Mouse (Mus musculus) thymus, adult 2 months (tissue): ENCODE measurements around the gene Sh3pxd2a.

Experiments used
- CTCF ChIP-seq: fragments of 200-500 bp; IDR thresholded peaks from 2 replicates; pipeline ENCODE4 v1.5.1; 2012; ENCODE audit warnings: mild to moderate bottlenecking, control low read depth, low read length, moderate library complexity, borderline replicate concordance; ENCODE audit not compliant: control insufficient read depth, poor library complexity, insufficient read depth; ENCODE audit errors: extremely low read depth
- POLR2A ChIP-seq: fragments of 200-500 bp; IDR thresholded peaks from 2 replicates; pipeline ENCODE4 v1.6.1; 2012; ENCODE audit warnings: mild to moderate bottlenecking, low read length, control low read depth, moderate library complexity; ENCODE audit not compliant: control insufficient read depth, poor library complexity, insufficient read depth; ENCODE audit errors: extremely low read depth

DNA sequence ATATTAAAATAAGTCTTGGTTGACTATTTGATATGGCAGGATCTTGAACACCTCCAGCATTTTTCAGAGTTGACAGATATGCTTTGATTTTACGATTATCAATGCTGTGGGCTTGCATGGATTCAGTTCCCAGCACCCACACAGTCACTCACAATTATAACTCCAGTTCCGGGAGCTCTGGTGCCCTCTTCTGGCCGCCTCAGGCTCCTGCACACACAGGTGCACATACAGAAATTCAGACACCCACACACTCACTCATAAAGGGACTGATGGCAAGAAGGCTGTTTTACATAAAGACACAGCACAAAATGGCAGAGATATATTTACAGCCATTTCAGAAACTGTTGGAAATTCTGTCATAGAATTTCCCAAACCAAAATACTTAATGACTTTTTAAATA, 25.0 kb upstream of the Sh3pxd2a start:
- no peak for TF ChIP-seq CTCF
- TF ChIP-seq POLR2A: no peak
